Mouse (Mus musculus): ENCODE data around the gene Vkorc1. TPM values are rescaled to one million over a fixed set of nuclear protein-coding genes. Genes with fewer than 3 reads are reported as not detected.

Gene Vkorc1
- polyA plus RNA-seq, 1 experiment from 2014 or later = 81.7 TPM

DNA sequence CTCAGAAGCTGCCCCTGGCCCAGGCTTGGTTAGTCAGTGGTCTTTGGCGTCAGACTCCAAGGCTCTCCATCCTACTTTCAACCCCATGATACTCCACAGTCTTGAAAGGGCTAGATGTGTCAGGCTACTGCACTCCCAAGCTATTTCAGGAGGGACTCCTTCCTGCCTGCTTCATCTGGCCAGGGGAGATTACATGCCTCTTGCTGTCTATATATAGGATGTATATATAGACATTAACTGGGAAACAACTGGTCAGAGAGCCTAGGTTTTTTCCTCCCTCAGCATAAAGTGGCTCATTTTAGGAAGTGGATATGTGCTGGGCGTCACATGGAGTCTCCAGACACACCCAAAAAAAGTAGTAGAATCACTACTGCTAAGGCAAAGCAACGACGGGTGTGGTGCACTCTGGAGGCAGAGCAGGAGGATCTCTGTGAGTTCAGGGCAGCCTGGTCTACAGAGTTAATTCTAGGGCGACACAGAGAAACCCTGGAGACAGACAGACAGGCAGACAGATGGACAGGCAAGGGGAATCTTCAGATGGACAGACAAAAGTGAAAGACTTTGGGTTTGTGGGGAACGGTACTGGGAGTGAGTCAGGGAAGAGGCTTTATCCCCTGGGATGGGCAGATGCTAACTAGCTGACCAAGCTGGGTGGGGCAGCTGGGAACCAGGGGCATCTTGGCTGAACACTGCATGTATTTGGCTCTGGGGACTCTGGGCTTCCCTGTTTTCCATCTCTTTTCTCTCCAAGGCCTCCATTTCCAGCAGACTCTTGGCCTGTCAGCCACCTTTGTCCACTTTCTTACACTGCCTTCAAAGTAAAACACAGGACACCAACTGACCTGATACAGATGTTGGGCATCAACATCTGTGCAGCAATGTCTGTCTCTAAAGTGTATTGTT lies 45.2 kb downstream of the Vkorc1 start:
- Histone ChIP-seq H3K4me3 (replicated peaks) (no peak overlapping the region), H3K4me1 (replicated peaks) (no peaks in the 10 kb centered on the region), H3K9ac (replicated peaks) (no peak overlapping the region), H3K27me3 (no peaks in the 10 kb centered on the region), H3K27ac (no peak overlapping the region), H3K4me2 (no peak overlapping the region), H3K9me3 (no peaks in the 10 kb centered on the region), H3K36me3 (peaks cover 29% of the 10 kb centered on the region)
- 76% methylated on average over 6 of the region's 6 CpGs for WGBS
- ATAC-seq (ENCODE audit: insufficient number of reproducible peaks, insufficient read depth, low FRiP score, low TSS enrichment, low read depth) = no peak

Other genes starting within 250 kb of the Vkorc1 start
- 120 and 127 TPM in 2 replicates for gene Bcl7c, start 186.7 kb downstream of the Vkorc1 start, polyA plus RNA-seq (2016; fragmentation: Nextera tagmentation; extraction: Ambion mirVana)
- gene Ctf1, start 182.9 kb downstream of the Vkorc1 start, polyA plus RNA-seq (2016; fragmentation: Nextera tagmentation; extraction: Ambion mirVana) = 29.3 and 30.0 TPM in 2 replicates
- gene Ctf2, start 163.5 kb downstream of the Vkorc1 start, polyA plus RNA-seq (2016; fragmentation: Nextera tagmentation; extraction: Ambion mirVana) = 0.36 and 0.60 TPM in 2 replicates
- 9.0 and 10.5 TPM in 2 replicates for gene Fbxl19, start 151.1 kb downstream of the Vkorc1 start, polyA plus RNA-seq (2016; fragmentation: Nextera tagmentation; extraction: Ambion mirVana)
- gene Orai3, start 125.8 kb downstream of the Vkorc1 start, polyA plus RNA-seq (2016; fragmentation: Nextera tagmentation; extraction: Ambion mirVana) = 15.2 and 15.4 TPM in 2 replicates
- gene Setd1a, start 118.9 kb downstream of the Vkorc1 start, polyA plus RNA-seq (2016; fragmentation: Nextera tagmentation; extraction: Ambion mirVana) = 24.7 and 25.2 TPM in 2 replicates
- gene Gm49388, start 110.0 kb downstream of the Vkorc1 start, polyA plus RNA-seq (2016; fragmentation: Nextera tagmentation; extraction: Ambion mirVana) = not detected in 2 replicates
- 9.5 and 9.8 TPM in 2 replicates for gene Hsd3b7, start 95.0 kb downstream of the Vkorc1 start, polyA plus RNA-seq (2016; fragmentation: Nextera tagmentation; extraction: Ambion mirVana)
- 31.8 and 41.5 TPM in 2 replicates for gene Stx4a, start 71.3 kb downstream of the Vkorc1 start, polyA plus RNA-seq (2016; fragmentation: Nextera tagmentation; extraction: Ambion mirVana)
- gene Stx1b, start 71.1 kb downstream of the Vkorc1 start, polyA plus RNA-seq (2016; fragmentation: Nextera tagmentation; extraction: Ambion mirVana) = 8.4 and 9.3 TPM in 2 replicates
- gene Zfp646, start 19.4 kb downstream of the Vkorc1 start, polyA plus RNA-seq (2016; fragmentation: Nextera tagmentation; extraction: Ambion mirVana) = 17.5 and 19.0 TPM in 2 replicates
- gene Zfp668, start 18.8 kb downstream of the Vkorc1 start, polyA plus RNA-seq (2016; fragmentation: Nextera tagmentation; extraction: Ambion mirVana) = 29.8 and 31.1 TPM in 2 replicates
- gene Prss53, start 4.6 kb downstream of the Vkorc1 start, polyA plus RNA-seq (2016; fragmentation: Nextera tagmentation; extraction: Ambion mirVana) = 1.4 and 1.6 TPM in 2 replicates
- not detected in 2 replicates for gene Gm21974, start 163 bp downstream of the Vkorc1 start, polyA plus RNA-seq (2016; fragmentation: Nextera tagmentation; extraction: Ambion mirVana)
- 83.0 and 90.1 TPM in 2 replicates for gene Bckdk, start 8.5 kb upstream of the Vkorc1 start, polyA plus RNA-seq (2016; fragmentation: Nextera tagmentation; extraction: Ambion mirVana)
- gene Kat8, start 16.9 kb upstream of the Vkorc1 start, polyA plus RNA-seq (2016; fragmentation: Nextera tagmentation; extraction: Ambion mirVana) = 50.9 and 51.3 TPM in 2 replicates
- 5.0 TPM in 2 replicates for gene Prss8, start 34.5 kb upstream of the Vkorc1 start, polyA plus RNA-seq (2016; fragmentation: Nextera tagmentation; extraction: Ambion mirVana)
- gene Prss36, start 51.1 kb upstream of the Vkorc1 start, polyA plus RNA-seq (2016; fragmentation: Nextera tagmentation; extraction: Ambion mirVana) = 9.6 and 10.7 TPM in 2 replicates
- 597 and 605 TPM in 2 replicates for gene Fus, start 71.8 kb upstream of the Vkorc1 start, polyA plus RNA-seq (2016; fragmentation: Nextera tagmentation; extraction: Ambion mirVana)
- gene Pycard, start 98.2 kb upstream of the Vkorc1 start, polyA plus RNA-seq (2016; fragmentation: Nextera tagmentation; extraction: Ambion mirVana) = 9.2 and 10.5 TPM in 2 replicates
- gene Trim72, start 108.3 kb upstream of the Vkorc1 start, polyA plus RNA-seq (2016; fragmentation: Nextera tagmentation; extraction: Ambion mirVana) = 0.23 and 0.61 TPM in 2 replicates
- gene Itgam, start 167.0 kb upstream of the Vkorc1 start, polyA plus RNA-seq (2016; fragmentation: Nextera tagmentation; extraction: Ambion mirVana) = 0.64 and 0.89 TPM in 2 replicates
- not detected in 2 replicates for gene Gm49368, start 167.1 kb upstream of the Vkorc1 start, polyA plus RNA-seq (2016; fragmentation: Nextera tagmentation; extraction: Ambion mirVana)
- not detected in 2 replicates for gene Itgax, start 233.9 kb upstream of the Vkorc1 start, polyA plus RNA-seq (2016; fragmentation: Nextera tagmentation; extraction: Ambion mirVana)